Mouse (Mus musculus): ENCODE measurements around the gene Gm20662. TPM values are rescaled to one million over a fixed set of nuclear protein-coding genes. Genes with fewer than 3 reads are reported as not detected.

Gene Gm20662
- polyA plus RNA-seq, 1 experiment = 1.7 TPM

- Histone ChIP-seq H3K27ac (ENCODE audit: insufficient read depth, low read length) (no peak overlapping the region), H3K4me1 (ENCODE audit: control insufficient read depth, insufficient read depth, insufficient read length) (no peaks in the 10 kb centered on the region), H3K36me3 (ENCODE audit: control insufficient read depth, insufficient read depth, low read length) (peaks cover 37% of the 10 kb centered on the region), H3K4me3 (ENCODE audit: extremely low read depth, insufficient read depth, insufficient read length) (no peak overlapping the region), H3K27me3 (ENCODE audit: control insufficient read depth, insufficient read depth, low read length) (no peaks in the 10 kb centered on the region)
- 32% methylated on average over 8 of the region's 8 CpGs for WGBS
- DNase-seq (ENCODE audit: low read depth in 1 of 2, low spot score in 2 of 2) = peak; percentile 62 to 76
- peak; percentile 84; the same call in 1 of the 2 replicates for TF ChIP-seq CTCF (IDR thresholded peaks at IDR 0.05; ENCODE audit: extremely low read depth, insufficient read depth, insufficient read length, insufficient replicate concordance)
- no peak for TF ChIP-seq POLR2A (IDR thresholded peaks at IDR 0.05; ENCODE audit: low read depth, low read length)
Measured at GRCm38 (mm10) chr9:108067900-108068299, 71.8 kb downstream of the Gm20662 start.

GRCm38 (mm10) chr9:108069007-108069406 lies 72.9 kb downstream of the Gm20662 start:
- no peak for DNase-seq (ENCODE audit: low read depth in 1 of 2, low spot score in 2 of 2)
- TF ChIP-seq POLR2A (IDR thresholded peaks at IDR 0.05; ENCODE audit: low read depth, low read length) (no peak), CTCF (IDR thresholded peaks at IDR 0.05; ENCODE audit: extremely low read depth, insufficient read depth, insufficient read length, insufficient replicate concordance) (no peak)
- Histone ChIP-seq H3K4me1 (ENCODE audit: control insufficient read depth, insufficient read depth, insufficient read length) (no peaks in the 10 kb centered on the region), H3K27ac (ENCODE audit: insufficient read depth, low read length) (no peak overlapping the region), H3K36me3 (ENCODE audit: control insufficient read depth, insufficient read depth, low read length) (peaks cover 35% of the 10 kb centered on the region), H3K27me3 (ENCODE audit: control insufficient read depth, insufficient read depth, low read length) (no peaks in the 10 kb centered on the region), H3K4me3 (ENCODE audit: extremely low read depth, insufficient read depth, insufficient read length) (no peak overlapping the region)
- WGBS = 95% methylated on average over 9 of the region's 9 CpGs

DNA sequence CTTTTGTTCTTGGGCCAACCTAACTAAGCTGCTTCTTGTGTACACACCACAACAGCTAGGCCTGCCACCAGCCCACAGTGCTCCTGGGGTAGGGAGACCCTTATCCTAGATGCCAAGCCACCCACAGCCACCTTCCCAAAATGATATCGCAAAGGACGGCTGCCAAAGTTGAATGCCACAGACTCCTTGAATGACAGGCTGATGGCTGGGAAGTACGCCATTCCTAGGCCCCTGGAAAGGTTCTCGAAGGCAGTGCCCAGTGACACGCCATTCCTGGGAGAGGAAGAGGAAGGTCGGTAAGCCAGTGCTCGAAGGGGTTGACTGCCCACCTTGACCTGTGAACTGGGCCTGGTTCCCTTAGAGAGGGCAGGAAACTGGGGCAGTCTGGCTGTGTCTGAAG lies 73.4 kb downstream of the Gm20662 start:
- H3K27ac ChIP-seq (ENCODE audit: insufficient read depth, low read length) = no peak overlapping the region
- 94% methylated on average over 7 of the region's 7 CpGs for WGBS
- no peak for TF ChIP-seq CTCF (IDR thresholded peaks at IDR 0.05; ENCODE audit: extremely low read depth, insufficient read depth, insufficient read length, insufficient replicate concordance)
- no peak for TF ChIP-seq POLR2A (IDR thresholded peaks at IDR 0.05; ENCODE audit: low read depth, low read length)
- no peak for DNase-seq (ENCODE audit: low read depth in 1 of 2, low spot score in 2 of 2)
- H3K27me3 ChIP-seq (ENCODE audit: control insufficient read depth, insufficient read depth, low read length) = no peaks in the 10 kb centered on the region
- H3K4me1 ChIP-seq (ENCODE audit: control insufficient read depth, insufficient read depth, insufficient read length) = no peaks in the 10 kb centered on the region
- H3K36me3 ChIP-seq (ENCODE audit: control insufficient read depth, insufficient read depth, low read length) = peaks cover 34% of the 10 kb centered on the region
- H3K4me3 ChIP-seq (ENCODE audit: extremely low read depth, insufficient read depth, insufficient read length) = no peak overlapping the region

GRCm38 (mm10) chr9:108071801-108072200 lies 75.7 kb downstream of the Gm20662 start:
- TF ChIP-seq POLR2A (IDR thresholded peaks at IDR 0.05; ENCODE audit: low read depth, low read length) = no peak
- no peak for TF ChIP-seq CTCF (IDR thresholded peaks at IDR 0.05; ENCODE audit: extremely low read depth, insufficient read depth, insufficient read length, insufficient replicate concordance)
- no peaks in the 10 kb centered on the region for H3K27me3 ChIP-seq (ENCODE audit: control insufficient read depth, insufficient read depth, low read length)
- DNase-seq (ENCODE audit: low read depth in 1 of 2, low spot score in 2 of 2) = no peak
- no peak overlapping the region for H3K4me3 ChIP-seq (ENCODE audit: extremely low read depth, insufficient read depth, insufficient read length)
- H3K27ac ChIP-seq (ENCODE audit: insufficient read depth, low read length) = no peak overlapping the region
- H3K36me3 ChIP-seq (ENCODE audit: control insufficient read depth, insufficient read depth, low read length) = peaks cover 30% of the 10 kb centered on the region
- H3K4me1 ChIP-seq (ENCODE audit: control insufficient read depth, insufficient read depth, insufficient read length) = no peaks in the 10 kb centered on the region
- WGBS = 91% methylated on average over 4 of the region's 4 CpGs

GRCm38 (mm10) chr9:108072481-108072924 lies 76.4 kb downstream of the Gm20662 start:
- 93% methylated on average over 9 of the region's 9 CpGs for WGBS
- H3K27me3 ChIP-seq (ENCODE audit: control insufficient read depth, insufficient read depth, low read length) = no peaks in the 10 kb centered on the region
- H3K36me3 ChIP-seq (ENCODE audit: control insufficient read depth, insufficient read depth, low read length) = peaks cover 33% of the 10 kb centered on the region
- H3K4me3 ChIP-seq (ENCODE audit: extremely low read depth, insufficient read depth, insufficient read length) = no peak overlapping the region
- H3K27ac ChIP-seq (ENCODE audit: insufficient read depth, low read length) = no peak overlapping the region
- TF ChIP-seq POLR2A (IDR thresholded peaks at IDR 0.05; ENCODE audit: low read depth, low read length) (no peak), CTCF (IDR thresholded peaks at IDR 0.05; ENCODE audit: extremely low read depth, insufficient read depth, insufficient read length, insufficient replicate concordance) (no peak)
- no peaks in the 10 kb centered on the region for H3K4me1 ChIP-seq (ENCODE audit: control insufficient read depth, insufficient read depth, insufficient read length)
- DNase-seq (ENCODE audit: low read depth in 1 of 2, low spot score in 2 of 2) = no peak

- Histone ChIP-seq H3K4me3 (ENCODE audit: extremely low read depth, insufficient read depth, insufficient read length) (no peak overlapping the region), H3K36me3 (ENCODE audit: control insufficient read depth, insufficient read depth, low read length) (peaks cover 33% of the 10 kb centered on the region), H3K27me3 (ENCODE audit: control insufficient read depth, insufficient read depth, low read length) (no peaks in the 10 kb centered on the region), H3K4me1 (ENCODE audit: control insufficient read depth, insufficient read depth, insufficient read length) (peaks cover 7% of the 10 kb centered on the region; the same call in 1 of the 2 replicates), H3K27ac (ENCODE audit: insufficient read depth, low read length) (no peak overlapping the region)
- 92% methylated on average over 7 of the region's 7 CpGs for WGBS
- no peak for TF ChIP-seq POLR2A (IDR thresholded peaks at IDR 0.05; ENCODE audit: low read depth, low read length)
- DNase-seq (ENCODE audit: low read depth in 1 of 2, low spot score in 2 of 2) = no peak
Measured at GRCm38 (mm10) chr9:108073141-108073930, 77.2 kb downstream of the Gm20662 start.

GRCm38 (mm10) chr9:108080168-108080567 lies 84.0 kb downstream of the Gm20662 start, which contains the start of gene Mst1:
Gene Mst1 (plus strand): TSS chr9:108080436.
- Histone ChIP-seq H3K36me3 (ENCODE audit: control insufficient read depth, insufficient read depth, low read length) (peaks cover 11% of the 10 kb centered on the region), H3K4me3 (ENCODE audit: extremely low read depth, insufficient read depth, insufficient read length) (peak within 1 kb of the TSS; percentile 89), H3K27ac (ENCODE audit: insufficient read depth, low read length) (peak within 1 kb of the TSS; percentile 58; the same call in 1 of the 2 replicates), H3K4me1 (ENCODE audit: control insufficient read depth, insufficient read depth, insufficient read length) (peaks cover 20% of the 10 kb centered on the region; the same call in 1 of the 2 replicates), H3K27me3 (ENCODE audit: control insufficient read depth, insufficient read depth, low read length) (no peaks in the 10 kb centered on the region)
- DNase-seq (ENCODE audit: low read depth in 1 of 2, low spot score in 2 of 2) = no peak
- TF ChIP-seq CTCF (IDR thresholded peaks at IDR 0.05; ENCODE audit: extremely low read depth, insufficient read depth, insufficient read length, insufficient replicate concordance) (no peak), POLR2A (IDR thresholded peaks at IDR 0.05; ENCODE audit: low read depth, low read length) (no peak)
- WGBS = 80% methylated on average over 5 of the region's 5 CpGs
